Mouse (Mus musculus) yolk sac, embryonic 10.5 days (tissue): ENCODE results near the gene Sun1.

ENCODE experiments used
- DNase-seq: peaks from one replicate; pipeline ENCODE4 v3.0.0-alpha.2; 2017; ENCODE audit warnings: low spot score

The Sun1 gene

DNA sequence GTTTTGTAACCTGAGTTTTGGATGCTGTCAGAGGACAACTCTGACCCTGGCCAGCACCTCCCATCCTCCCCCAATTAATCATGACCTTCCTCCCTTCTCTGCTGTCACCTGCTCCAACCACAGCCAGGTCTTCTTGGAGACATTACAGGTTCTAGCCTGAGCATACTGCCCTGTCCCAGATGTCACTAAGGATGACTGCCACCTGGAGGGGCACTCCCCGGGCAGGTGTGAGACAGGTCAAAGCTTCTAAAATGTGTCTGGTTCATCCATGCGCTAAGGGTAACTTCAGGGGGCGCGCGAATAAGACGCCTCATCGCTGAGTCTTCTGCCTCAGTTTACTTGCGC lies 51.3 kb downstream of the Sun1 start:
- no peak for DNase-seq

DNA sequence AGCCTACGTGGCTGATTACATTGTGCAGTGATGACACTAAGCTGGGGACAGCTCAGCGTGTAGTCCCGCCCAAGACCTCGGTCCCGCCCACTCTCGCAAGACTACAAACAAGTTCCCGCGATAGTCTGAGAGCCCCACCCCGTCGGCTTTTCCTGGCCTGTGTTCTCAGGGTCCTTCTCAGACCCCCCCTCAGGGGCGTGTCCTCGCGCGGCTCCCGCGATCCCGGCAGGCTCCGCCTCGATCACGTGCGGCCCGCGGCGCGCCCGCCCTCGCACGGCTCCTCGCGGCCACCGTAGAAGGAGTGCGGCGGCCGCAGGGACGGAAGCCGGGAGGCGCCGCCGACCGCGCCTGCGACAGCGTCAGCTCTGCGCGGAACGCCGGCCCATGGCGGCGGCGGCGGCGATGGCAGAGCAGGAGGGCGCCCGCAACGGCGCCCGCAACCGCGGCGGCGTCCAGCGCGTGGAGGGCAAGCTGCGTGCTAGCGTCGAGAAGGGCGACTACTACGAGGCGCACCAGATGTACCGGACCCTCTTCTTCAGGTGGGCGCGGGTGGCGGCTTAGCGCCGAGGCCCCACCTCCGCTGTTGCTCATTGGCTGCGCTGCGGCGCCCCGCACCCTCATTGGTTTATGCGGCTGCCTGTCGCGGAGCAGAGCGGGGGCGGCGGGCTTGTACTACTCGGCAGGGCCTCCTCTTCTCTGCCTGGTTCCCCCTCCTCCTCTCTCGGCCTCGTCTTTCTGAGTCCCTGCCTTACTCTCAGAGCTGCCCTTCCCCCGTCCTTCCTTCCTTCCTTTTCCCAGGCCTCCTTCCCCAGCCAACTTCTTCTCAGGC lies 51.9 kb downstream of the Sun1 start, which contains the start of gene Get4:
Gene Get4, plus strand, starts transcription at position 244 of the 829 bp plus-strand sequence.
- peak; percentile 99 for DNase-seq

- DNase-seq, result no peak
Observed at GRCm38 (mm10) chr5:139252910-139253245, 52.4 kb downstream of the Sun1 start.

DNA sequence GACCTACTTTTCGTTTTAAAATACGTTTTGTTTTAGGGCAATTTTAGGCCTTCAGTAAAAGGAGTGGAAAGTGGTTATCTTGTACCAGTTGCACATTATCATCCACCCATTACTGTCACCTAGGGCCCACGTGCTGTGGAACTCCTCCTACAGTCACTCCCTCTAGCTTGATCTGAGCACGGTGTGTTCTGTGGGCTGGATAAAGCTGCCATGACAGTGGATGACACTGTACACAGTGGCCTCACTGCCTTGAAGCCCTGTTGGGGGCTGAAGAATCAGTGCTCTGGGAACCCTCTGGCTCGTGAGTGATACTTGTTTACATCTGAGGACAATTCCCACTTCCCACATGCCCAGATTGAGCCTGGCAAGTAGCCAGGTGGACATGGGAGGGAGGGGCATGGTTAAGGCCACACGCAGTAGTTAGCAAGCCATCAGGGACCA lies 52.9 kb downstream of the Sun1 start:
- DNase-seq, result peak; percentile 29

- DNase-seq, result no peak
Observed at GRCm38 (mm10) chr5:139254938-139255337, 54.5 kb downstream of the Sun1 start.

- no peak for DNase-seq
Observed at GRCm38 (mm10) chr5:139255777-139256176, 55.3 kb downstream of the Sun1 start.

GRCm38 (mm10) chr5:139256211-139256765 lies 55.9 kb downstream of the Sun1 start:
- no peak for DNase-seq

GRCm38 (mm10) chr5:139257265-139257664 lies 56.8 kb downstream of the Sun1 start:
- no peak for DNase-seq

DNA sequence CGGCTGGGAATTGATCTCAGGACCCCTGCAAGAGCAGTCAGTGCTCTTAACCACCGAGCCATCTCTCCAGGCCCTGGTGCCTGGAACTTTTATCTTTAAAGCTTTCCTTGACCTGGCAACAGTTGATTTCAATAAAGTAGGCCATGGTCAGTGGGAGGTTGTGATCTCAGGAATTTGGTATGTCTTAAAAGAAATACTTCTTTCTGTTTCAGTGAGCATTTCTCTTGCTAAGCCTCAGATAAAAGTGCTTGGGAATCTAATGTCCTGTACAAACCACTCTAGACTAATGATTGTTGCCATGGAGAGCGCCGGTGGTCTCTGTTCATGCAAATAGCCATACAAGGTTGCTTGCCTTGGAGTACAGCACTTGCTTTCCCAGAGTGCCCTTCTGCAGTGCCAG lies 57.4 kb downstream of the Sun1 start:
- no peak for DNase-seq

DNA sequence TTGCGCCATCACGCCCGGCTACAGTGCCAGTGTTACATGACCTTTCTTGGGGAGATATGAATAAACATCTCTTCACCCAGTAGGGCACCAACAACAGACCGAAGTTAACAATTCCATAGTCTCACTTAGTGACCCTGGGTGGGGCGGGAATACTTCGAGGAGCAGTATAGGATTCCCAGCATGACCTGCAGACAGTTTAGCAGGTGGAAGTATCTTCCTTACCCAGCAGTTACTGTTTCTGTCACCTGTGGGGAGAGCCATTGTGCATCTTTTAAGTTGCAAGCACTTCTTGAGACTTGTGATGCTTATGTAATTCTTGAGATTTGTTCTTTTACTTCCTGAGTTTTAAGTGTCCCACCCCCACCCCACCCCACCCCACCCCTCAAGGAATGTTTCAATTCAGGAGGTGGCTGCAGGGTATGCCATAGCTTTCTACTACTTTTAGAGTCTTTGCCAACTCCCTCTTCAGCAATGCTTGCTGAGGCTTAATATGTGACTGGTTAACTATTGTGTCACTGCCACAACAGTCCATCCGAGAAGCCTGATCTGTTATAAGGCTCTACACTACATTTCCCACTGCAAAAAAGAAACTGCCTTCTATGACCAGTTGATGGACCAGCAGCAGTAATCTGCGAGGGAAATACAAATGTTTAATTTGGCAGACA lies 58.1 kb downstream of the Sun1 start:
- no peak for DNase-seq

DNA sequence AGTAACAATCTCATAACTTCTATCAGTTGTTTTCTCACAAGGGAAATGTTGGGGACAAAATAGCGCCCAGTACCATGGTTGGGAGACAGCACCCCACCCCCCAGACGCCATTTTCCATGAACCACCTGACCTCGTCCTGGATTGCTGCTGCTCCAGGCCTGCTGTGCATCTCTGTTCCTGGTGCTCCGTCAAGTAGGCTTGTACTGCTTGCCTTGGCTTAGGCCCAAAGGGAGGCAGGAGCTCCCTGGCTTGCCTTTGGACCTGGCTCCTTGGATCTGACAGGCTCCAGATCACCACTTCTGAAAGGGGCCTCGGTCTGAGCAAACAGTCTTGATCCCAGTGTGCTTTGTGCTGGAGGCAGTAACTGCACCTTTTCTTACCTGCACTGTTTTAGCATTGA lies 59.4 kb downstream of the Sun1 start:
- DNase-seq, result no peak

GRCm38 (mm10) chr5:139261403-139261802 lies 61.0 kb downstream of the Sun1 start:
- DNase-seq, result no peak

GRCm38 (mm10) chr5:139267661-139268060 lies 67.2 kb downstream of the Sun1 start:
- DNase-seq, result no peak

DNA sequence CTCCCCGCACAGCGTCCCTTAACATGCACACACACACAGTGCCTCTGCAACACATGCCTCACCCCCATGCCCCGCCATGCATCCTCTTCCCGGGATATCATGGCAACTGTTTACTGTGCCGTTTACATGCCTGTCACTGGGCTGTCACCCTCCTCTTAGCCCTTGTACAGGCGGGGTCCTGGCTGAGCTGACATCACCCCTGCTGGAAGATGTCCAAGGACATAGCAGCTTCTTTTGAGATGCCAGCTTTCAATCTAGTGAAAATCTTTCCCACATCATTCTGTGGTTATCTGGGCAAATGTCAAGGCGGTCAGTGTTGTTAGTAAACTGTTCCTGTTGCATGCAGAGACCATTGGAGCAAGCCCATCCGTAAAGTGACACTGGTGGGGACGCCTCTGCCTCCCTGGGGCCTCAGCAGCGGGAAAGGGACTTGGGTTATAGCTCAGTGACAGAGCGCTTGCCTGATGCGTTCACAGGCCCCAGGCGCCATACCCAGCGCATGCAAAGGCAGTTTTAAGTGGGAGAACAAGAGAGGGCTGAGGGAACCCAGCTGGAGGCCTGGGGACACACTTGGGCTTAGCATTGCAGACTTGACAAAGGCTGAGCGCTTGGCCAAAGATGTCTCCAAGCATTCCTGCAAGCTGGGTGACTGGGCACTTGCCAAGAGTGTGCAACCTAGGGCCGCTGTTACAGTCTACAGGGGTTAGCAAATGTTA lies 70.5 kb downstream of the Sun1 start:
- DNase-seq, result no peak

DNA sequence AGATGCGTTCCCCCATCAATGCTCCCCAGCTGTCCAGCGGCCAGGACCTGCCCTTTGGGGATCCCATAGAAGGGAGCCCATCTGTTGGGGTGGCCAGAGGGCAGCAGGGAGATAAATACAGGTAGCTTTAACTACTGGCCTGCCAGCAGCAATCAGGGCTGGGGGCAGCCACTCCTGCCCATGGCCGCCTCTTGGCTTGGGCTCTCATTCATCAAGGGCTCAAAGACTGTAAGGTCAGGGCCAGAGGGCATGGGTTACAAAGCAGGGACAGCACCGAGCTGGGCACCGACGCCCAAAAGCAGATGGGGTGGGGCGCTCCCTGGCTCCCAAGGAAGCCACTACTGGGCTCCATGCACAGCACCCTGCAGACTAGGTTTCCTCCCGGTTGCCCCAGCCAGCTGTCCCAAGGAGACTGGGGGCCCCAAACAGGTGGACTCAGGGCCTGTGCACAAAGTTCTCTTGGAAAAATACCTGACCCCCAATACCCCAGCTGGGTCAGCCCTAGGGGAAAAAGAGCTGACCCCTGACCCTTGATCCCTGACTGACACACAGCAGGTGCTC lies 71.6 kb downstream of the Sun1 start:
- DNase-seq, result peak; percentile 33

- no peak for DNase-seq
Observed at GRCm38 (mm10) chr5:139277287-139277686, 76.8 kb downstream of the Sun1 start.

DNA sequence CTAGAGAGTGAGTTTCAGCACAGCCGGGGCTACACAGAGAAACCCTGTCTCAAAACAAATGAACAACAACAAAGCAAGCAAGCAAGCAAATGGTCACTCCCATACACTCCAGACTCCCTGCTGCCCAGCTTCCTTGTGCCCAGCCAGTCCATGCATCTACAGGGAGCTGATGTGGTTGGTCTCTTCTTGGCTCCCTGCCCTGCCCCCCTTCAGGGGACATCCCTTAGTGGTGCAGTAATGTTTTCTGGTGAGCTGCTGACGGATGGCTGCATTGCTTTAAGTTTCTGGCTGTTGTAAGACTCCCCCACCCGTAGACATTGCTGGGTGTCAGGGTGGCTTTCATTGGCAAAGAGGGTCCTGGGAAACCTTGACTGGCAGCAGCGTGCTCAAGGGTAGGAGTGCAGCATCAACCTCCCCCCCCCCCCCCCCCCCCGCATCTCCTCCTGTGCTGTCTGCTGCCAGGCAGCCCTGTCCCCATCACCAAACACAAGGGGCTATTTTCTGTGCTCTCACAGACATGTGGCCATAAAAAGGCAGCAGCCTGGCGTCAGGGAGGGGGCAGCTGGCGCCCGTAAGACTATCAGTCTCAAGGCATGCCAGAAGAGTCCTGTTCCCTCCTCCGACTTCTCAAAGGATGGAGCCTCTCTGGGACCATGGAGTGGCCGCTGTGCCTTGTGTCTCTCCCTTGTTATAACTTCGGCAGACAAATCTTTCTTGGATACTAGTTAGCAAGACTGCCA lies 81.1 kb downstream of the Sun1 start:
- DNase-seq, result no peak

- peak; percentile 70 for DNase-seq
Observed at GRCm38 (mm10) chr5:139282191-139282590, 81.8 kb downstream of the Sun1 start.

- no peak for DNase-seq
Observed at GRCm38 (mm10) chr5:139283460-139284180, 83.2 kb downstream of the Sun1 start.

DNA sequence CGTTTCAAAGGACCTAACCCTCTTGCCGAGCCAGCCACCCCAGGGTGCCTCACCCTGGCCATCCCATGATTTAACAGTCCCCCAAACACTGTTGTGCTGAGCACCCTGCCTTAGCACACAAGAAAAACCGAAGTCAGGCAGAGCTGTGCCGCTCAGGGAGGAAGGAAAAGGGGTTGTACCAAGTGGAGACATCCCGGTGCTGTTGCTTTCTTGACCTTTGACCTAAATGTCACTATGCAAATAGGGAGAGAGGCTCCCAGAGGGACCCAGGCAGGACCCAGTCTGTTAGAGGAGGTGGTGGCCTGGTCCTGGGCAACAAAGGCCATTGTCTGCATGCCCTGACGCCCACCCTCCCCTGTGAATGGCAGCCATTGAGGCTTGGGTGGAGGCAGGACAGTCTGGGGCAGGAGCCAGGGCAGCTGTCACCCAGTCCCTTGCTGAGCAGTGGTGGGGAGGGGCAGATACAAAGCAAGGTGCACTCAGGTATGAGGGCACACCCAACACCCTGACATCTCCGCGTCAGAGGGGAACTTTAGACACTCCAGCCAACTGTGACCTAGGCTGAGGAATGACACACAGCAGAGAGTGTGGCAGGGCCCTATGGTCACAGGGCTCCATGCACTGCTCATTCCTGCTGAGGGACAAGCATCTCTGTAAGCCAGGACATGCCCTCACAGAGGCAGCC lies 85.1 kb downstream of the Sun1 start:
- DNase-seq, result peak; percentile 58
